Mouse (Mus musculus): ENCODE measurements at regions not wholly inside any gene's neighbourhood (a gene's known extent, or its start where the extent isn't known, plus 50 kb on each side); places are given as distances from the start of the nearest gene placed in this dataset.
"Not testable (repeated sequence)": the region's sequence is repeated elsewhere in the genome, so short reads cannot be mapped to it uniquely, and the experiment has no call there.

- Histone ChIP-seq H3K4me3 (ENCODE audit: insufficient read depth, low read length) (no peak overlapping the region), H3K27ac (ENCODE audit: insufficient read depth, low read length) (no peak overlapping the region)
- TF ChIP-seq POLR2A (IDR thresholded peaks at IDR 0.05; ENCODE audit: extremely low read depth, insufficient read depth, low read length) (no peak), CTCF (IDR thresholded peaks at IDR 0.05; ENCODE audit: extremely low read depth, insufficient read depth, low read length) (no peak)
Observed at GRCm38 (mm10) chr9:52957245-52957644, 277.7 kb upstream of the AI593442 start.

GRCm38 (mm10) chr9:52944081-52944480 is 264.5 kb upstream of the AI593442 start:
- Histone ChIP-seq H3K4me3 (ENCODE audit: insufficient read depth, low read length) (no peak overlapping the region), H3K4me1 (ENCODE audit: control insufficient read depth, insufficient read depth, low read length) (peaks cover 2% of the 10 kb centered on the region), H3K27ac (ENCODE audit: insufficient read depth, low read length) (no peak overlapping the region)
- TF ChIP-seq POLR2A (IDR thresholded peaks at IDR 0.05; ENCODE audit: extremely low read depth, insufficient read depth, low read length): no peak
- TF ChIP-seq CTCF (IDR thresholded peaks at IDR 0.05; ENCODE audit: extremely low read depth, insufficient read depth, low read length): no peak

More at GRCm38 (mm10) chr9:52957245-52957644, 277.7 kb upstream of the AI593442 start:
- no peaks in the 10 kb centered on the region for H3K4me1 ChIP-seq (ENCODE audit: control insufficient read depth, insufficient read depth, low read length)

GRCm38 (mm10) chr9:52941637-52941983 is 262.0 kb upstream of the AI593442 start:
- H3K27ac ChIP-seq (ENCODE audit: insufficient read depth, low read length): no peak overlapping the region

GRCm38 (mm10) chr9:52940964-52941636 is 261.5 kb upstream of the AI593442 start:
- TF ChIP-seq CTCF (IDR thresholded peaks at IDR 0.05; ENCODE audit: extremely low read depth, insufficient read depth, low read length) (no peak), POLR2A (IDR thresholded peaks at IDR 0.05; ENCODE audit: extremely low read depth, insufficient read depth, low read length) (no peak)
- H3K4me3 ChIP-seq (ENCODE audit: insufficient read depth, low read length): no peak overlapping the region
- H3K4me1 ChIP-seq (ENCODE audit: control insufficient read depth, insufficient read depth, low read length): peaks cover 2% of the 10 kb centered on the region
- H3K27ac ChIP-seq (ENCODE audit: insufficient read depth, low read length): no peak overlapping the region

More at GRCm38 (mm10) chr9:52941637-52941983, 262.0 kb upstream of the AI593442 start:
- peaks cover 2% of the 10 kb centered on the region for H3K4me1 ChIP-seq (ENCODE audit: control insufficient read depth, insufficient read depth, low read length)
- H3K4me3 ChIP-seq (ENCODE audit: insufficient read depth, low read length): no peak overlapping the region
- TF ChIP-seq POLR2A (IDR thresholded peaks at IDR 0.05; ENCODE audit: extremely low read depth, insufficient read depth, low read length) (no peak), CTCF (IDR thresholded peaks at IDR 0.05; ENCODE audit: extremely low read depth, insufficient read depth, low read length) (no peak)

DNA sequence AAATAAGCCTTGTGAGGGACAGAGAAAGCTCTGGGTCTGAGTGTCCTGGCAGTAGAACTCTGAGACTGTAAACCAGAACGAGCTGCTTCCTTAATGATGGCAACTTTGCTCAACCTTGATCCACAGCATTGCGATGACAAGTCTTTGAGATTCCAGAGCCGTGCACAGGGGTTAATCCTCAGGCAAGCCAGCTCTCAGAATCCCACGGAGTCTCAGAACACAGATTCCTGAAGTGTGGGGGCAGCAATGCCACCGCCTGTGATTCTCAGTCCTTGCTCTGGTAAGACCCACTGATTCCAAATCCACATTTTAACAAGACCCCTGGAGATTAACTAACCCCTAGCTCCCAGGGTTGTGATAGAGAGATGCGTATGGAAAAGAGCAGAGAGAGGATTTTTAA is 255.5 kb upstream of the AI593442 start:
- no peaks in the 10 kb centered on the region for H3K4me1 ChIP-seq (ENCODE audit: control insufficient read depth, insufficient read depth, low read length)
- TF ChIP-seq CTCF (IDR thresholded peaks at IDR 0.05; ENCODE audit: extremely low read depth, insufficient read depth, low read length) (no peak), POLR2A (IDR thresholded peaks at IDR 0.05; ENCODE audit: extremely low read depth, insufficient read depth, low read length) (no peak)
- H3K27ac ChIP-seq (ENCODE audit: insufficient read depth, low read length): no peak overlapping the region
- H3K4me3 ChIP-seq (ENCODE audit: insufficient read depth, low read length): no peak overlapping the region

GRCm38 (mm10) chr9:52917516-52917915 is 237.9 kb upstream of the AI593442 start:
- no peak overlapping the region for H3K4me3 ChIP-seq (ENCODE audit: insufficient read depth, low read length)
- no peak overlapping the region for H3K27ac ChIP-seq (ENCODE audit: insufficient read depth, low read length)
- TF ChIP-seq POLR2A (IDR thresholded peaks at IDR 0.05; ENCODE audit: extremely low read depth, insufficient read depth, low read length) (no peak), CTCF (IDR thresholded peaks at IDR 0.05; ENCODE audit: extremely low read depth, insufficient read depth, low read length) (no peak)
- no peaks in the 10 kb centered on the region for H3K4me1 ChIP-seq (ENCODE audit: control insufficient read depth, insufficient read depth, low read length)

DNA sequence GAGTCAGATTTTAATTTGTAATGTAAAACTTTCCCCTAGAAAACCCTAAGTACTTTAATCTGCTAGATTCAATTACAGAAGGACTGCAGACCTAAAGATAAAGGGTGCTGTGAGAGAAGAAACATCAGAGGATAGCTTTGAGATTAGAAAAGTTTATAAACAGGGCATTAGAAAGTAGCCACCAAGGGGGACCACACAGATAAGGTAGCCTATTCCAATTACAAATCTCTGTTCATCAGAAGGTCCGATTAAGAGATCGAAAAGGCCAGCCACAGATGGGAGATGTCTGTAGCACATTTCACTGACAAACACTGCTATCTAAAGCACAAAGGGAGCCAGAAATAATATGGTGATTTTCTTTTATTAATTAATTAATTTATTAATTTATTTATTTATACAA is 209.1 kb upstream of the AI593442 start:
- not testable (repeated sequence) for H3K4me1 ChIP-seq (ENCODE audit: control insufficient read depth, insufficient read depth, low read length)

GRCm38 (mm10) chr9:52887997-52888396 is 208.4 kb upstream of the AI593442 start:
- H3K4me3 ChIP-seq (ENCODE audit: insufficient read depth, low read length); H3K27ac ChIP-seq (ENCODE audit: insufficient read depth, low read length); H3K4me1 ChIP-seq (ENCODE audit: control insufficient read depth, insufficient read depth, low read length): not testable (repeated sequence)

More for the DNA sequence above, 209.1 kb upstream of the AI593442 start:
- H3K4me3 ChIP-seq (ENCODE audit: insufficient read depth, low read length); H3K27ac ChIP-seq (ENCODE audit: insufficient read depth, low read length): not testable (repeated sequence)

DNA sequence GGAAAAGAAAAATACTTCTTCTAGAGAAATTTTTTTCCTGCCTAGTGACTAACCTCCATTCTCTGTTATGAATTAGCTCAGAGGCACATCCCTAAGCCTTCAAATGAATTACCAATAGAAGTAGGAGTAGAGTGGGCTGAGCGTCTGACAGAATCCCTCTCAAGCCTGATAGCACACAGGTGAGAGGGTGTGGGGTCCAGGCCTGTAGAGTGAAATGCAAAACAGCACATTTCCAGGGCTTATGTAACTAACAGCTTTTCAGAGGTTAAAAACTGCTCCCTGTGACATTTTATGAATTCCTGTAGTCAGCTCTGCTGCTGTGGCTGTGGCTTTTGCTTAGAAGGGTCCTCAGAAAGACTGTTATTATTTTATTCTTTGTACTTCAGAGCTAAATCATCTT is 187.7 kb upstream of the AI593442 start:
- H3K4me3 ChIP-seq (ENCODE audit: insufficient read depth, low read length): no peak overlapping the region
- TF ChIP-seq CTCF (IDR thresholded peaks at IDR 0.05; ENCODE audit: extremely low read depth, insufficient read depth, low read length): no peak
- no peak for TF ChIP-seq POLR2A (IDR thresholded peaks at IDR 0.05; ENCODE audit: extremely low read depth, insufficient read depth, low read length)
- H3K4me1 ChIP-seq (ENCODE audit: control insufficient read depth, insufficient read depth, low read length): no peaks in the 10 kb centered on the region
- no peak overlapping the region; the same call in 1 of the 2 replicates for H3K27ac ChIP-seq (ENCODE audit: insufficient read depth, low read length)

DNA sequence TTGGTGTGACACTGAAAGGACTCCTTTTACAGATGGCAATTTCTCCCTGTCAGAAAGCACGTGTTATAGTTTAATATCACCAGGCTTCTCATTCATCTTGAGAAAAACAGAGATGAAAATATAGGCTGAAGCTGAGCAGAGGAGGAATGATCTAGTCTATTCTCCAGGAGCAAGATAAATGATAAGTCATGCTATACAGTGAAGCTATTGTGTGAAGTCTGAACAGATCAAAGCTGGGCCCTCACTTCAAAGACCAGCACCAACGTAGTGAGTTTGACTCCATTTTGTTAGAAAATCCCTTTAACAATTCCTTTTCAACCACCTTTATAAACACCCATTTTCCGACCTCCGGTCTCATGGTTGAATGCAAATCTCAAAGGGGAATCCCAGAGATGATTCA is 180.7 kb upstream of the AI593442 start:
- Histone ChIP-seq H3K4me3 (ENCODE audit: insufficient read depth, low read length) (no peak overlapping the region), H3K4me1 (ENCODE audit: control insufficient read depth, insufficient read depth, low read length) (no peaks in the 10 kb centered on the region), H3K27ac (ENCODE audit: insufficient read depth, low read length) (no peak overlapping the region)
- no peak for TF ChIP-seq POLR2A (IDR thresholded peaks at IDR 0.05; ENCODE audit: extremely low read depth, insufficient read depth, low read length)
- TF ChIP-seq CTCF (IDR thresholded peaks at IDR 0.05; ENCODE audit: extremely low read depth, insufficient read depth, low read length): no peak
